21 mouse cellular contexts compared by ENCODE assay signal in the genomic region with DNA sequence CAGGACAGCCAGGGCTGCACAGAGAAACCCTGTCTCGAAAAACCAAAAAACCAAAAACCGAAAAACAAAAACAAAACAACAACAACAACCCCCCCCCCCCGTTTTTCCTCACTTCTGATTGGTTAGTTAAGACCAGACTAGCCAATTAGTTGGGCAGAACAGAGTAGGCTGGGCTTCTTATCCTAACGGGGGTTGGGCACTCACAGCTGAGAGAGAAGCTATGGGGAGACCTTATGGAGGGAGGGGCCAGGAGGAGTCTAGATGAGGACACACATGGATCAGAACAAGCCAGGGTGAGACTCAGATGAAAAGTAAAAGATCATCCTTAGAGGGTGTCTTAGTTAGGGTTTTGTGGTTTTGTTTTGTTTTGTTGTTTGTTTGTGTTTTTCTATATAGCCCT.
"Had no signal": no experiment of that assay in that cellular context is flagged by ENCODE, and none has a peak within 500 bp of the region (broad histone marks: within the 10 kb centered on the region; RNA-seq: fewer than 3 reads in every experiment).

No protein-coding gene starts in this region.

- H3K9ac ChIP-seq: lung, embryonic 15.5 days; midbrain, embryonic 12.5 days; neural tube, embryonic 13.5 days; neural tube, embryonic 15.5 days had no signal

- H3K36me3 ChIP-seq: lung, embryonic 15.5 days; midbrain, embryonic 10.5 days; midbrain, embryonic 12.5 days; neural tube, embryonic 13.5 days; neural tube, embryonic 15.5 days had no signal

- H3K4me2 ChIP-seq: lung, embryonic 15.5 days; midbrain, embryonic 12.5 days; neural tube, embryonic 13.5 days; neural tube, embryonic 15.5 days had no signal

- DNase-seq: lung, adult 2 months; lung, postnatal 14 days; lung, postnatal 36 days; midbrain, embryonic 14.5 days; retina, postnatal 1 day; right cerebral cortex, adult 18-20 months; right cerebral cortex, postnatal 25 days; right cerebral cortex, postnatal 4 days; spleen, adult 18-20 months; thymus, adult 18-20 months; thymus, postnatal 14 days; thymus, postnatal 36 days had no signal

- H3K27ac ChIP-seq: lung, embryonic 15.5 days; macrophage; midbrain, embryonic 10.5 days; midbrain, embryonic 12.5 days; neural tube, embryonic 13.5 days; neural tube, embryonic 15.5 days had no signal

- H3K9me3 ChIP-seq: lung, embryonic 15.5 days; midbrain, embryonic 10.5 days; midbrain, embryonic 12.5 days; neural tube, embryonic 13.5 days; neural tube, embryonic 15.5 days had no signal

- H3K27me3 ChIP-seq: lung, embryonic 15.5 days; midbrain, embryonic 12.5 days; neural tube, embryonic 13.5 days; neural tube, embryonic 15.5 days had no signal

- H3K4me3 ChIP-seq: lung, embryonic 15.5 days; midbrain, embryonic 10.5 days; midbrain, embryonic 12.5 days; myocyte; neural tube, embryonic 13.5 days; neural tube, embryonic 15.5 days had no signal

- ATAC-seq: lung, postnatal 0 days; midbrain, embryonic 16.5 days had no signal
